Mouse (Mus musculus): ENCODE data around the gene Gm813. TPM values are rescaled to one million over a fixed set of nuclear protein-coding genes. Genes with fewer than 3 reads are reported as not detected.
"Not testable (repeated sequence)": the region's sequence is repeated elsewhere in the genome, so short reads cannot be mapped to it uniquely, and the experiment has no call there.

Gm813 gene
- polyA plus RNA-seq (2012; ENCODE audit: insufficient read depth, insufficient read length, missing spikeins), result not detected in 2 replicates

GRCm38 (mm10) chr16:58616878-58617277, at the start of gene Gm813:
TSS of gene Gm813 (minus strand) at chr16:58616978.
- no peak for TF ChIP-seq POLR2A (IDR thresholded peaks at IDR 0.05; ENCODE audit: borderline replicate concordance, low read depth, low read length)
- no peak for TF ChIP-seq CTCF (IDR thresholded peaks at IDR 0.05; ENCODE audit: low read depth, low read length)
- H3K4me1 ChIP-seq (ENCODE audit: control insufficient read depth, insufficient read depth, low read length), result peaks cover 14% of the 10 kb centered on the region
- H3K27ac ChIP-seq (ENCODE audit: insufficient read depth, low read depth, low read length), result no peak within 1 kb of the TSS; the same call in 1 of the 2 replicates
- no peak within 1 kb of the TSS for H3K4me3 ChIP-seq (ENCODE audit: insufficient read depth, low read length)

GRCm38 (mm10) chr16:58665137-58665536, 48.4 kb upstream of the Gm813 start:
- not testable (repeated sequence) for H3K27ac ChIP-seq (ENCODE audit: insufficient read depth, low read depth, low read length); H3K4me1 ChIP-seq (ENCODE audit: control insufficient read depth, insufficient read depth, low read length)

GRCm38 (mm10) chr16:58663816-58664215, 47.0 kb upstream of the Gm813 start:
- Histone ChIP-seq H3K27ac (ENCODE audit: insufficient read depth, low read depth, low read length) (no peak overlapping the region), H3K4me1 (ENCODE audit: control insufficient read depth, insufficient read depth, low read length) (no peaks in the 10 kb centered on the region), H3K4me3 (ENCODE audit: insufficient read depth, low read length) (no peak overlapping the region)
- TF ChIP-seq CTCF (IDR thresholded peaks at IDR 0.05; ENCODE audit: low read depth, low read length), result no peak

More at GRCm38 (mm10) chr16:58665137-58665536, 48.4 kb upstream of the Gm813 start:
- not testable (repeated sequence) for H3K4me3 ChIP-seq (ENCODE audit: insufficient read depth, low read length)

- TF ChIP-seq POLR2A (IDR thresholded peaks at IDR 0.05; ENCODE audit: borderline replicate concordance, low read depth, low read length) (no peak), CTCF (IDR thresholded peaks at IDR 0.05; ENCODE audit: low read depth, low read length) (no peak)
- Histone ChIP-seq H3K27ac (ENCODE audit: insufficient read depth, low read depth, low read length) (no peak overlapping the region), H3K4me1 (ENCODE audit: control insufficient read depth, insufficient read depth, low read length) (no peaks in the 10 kb centered on the region), H3K4me3 (ENCODE audit: insufficient read depth, low read length) (no peak overlapping the region)
Observed at GRCm38 (mm10) chr16:58663021-58663420, 46.2 kb upstream of the Gm813 start.

GRCm38 (mm10) chr16:58662287-58662791, 45.6 kb upstream of the Gm813 start:
- no peak for TF ChIP-seq CTCF (IDR thresholded peaks at IDR 0.05; ENCODE audit: low read depth, low read length)
- TF ChIP-seq POLR2A (IDR thresholded peaks at IDR 0.05; ENCODE audit: borderline replicate concordance, low read depth, low read length), result no peak
- Histone ChIP-seq H3K27ac (ENCODE audit: insufficient read depth, low read depth, low read length) (no peak overlapping the region), H3K4me3 (ENCODE audit: insufficient read depth, low read length) (no peak overlapping the region), H3K4me1 (ENCODE audit: control insufficient read depth, insufficient read depth, low read length) (no peaks in the 10 kb centered on the region)

GRCm38 (mm10) chr16:58661826-58662225, 45.0 kb upstream of the Gm813 start:
- Histone ChIP-seq H3K27ac (ENCODE audit: insufficient read depth, low read depth, low read length) (no peak overlapping the region), H3K4me1 (ENCODE audit: control insufficient read depth, insufficient read depth, low read length) (no peaks in the 10 kb centered on the region), H3K4me3 (ENCODE audit: insufficient read depth, low read length) (no peak overlapping the region)
- TF ChIP-seq POLR2A (IDR thresholded peaks at IDR 0.05; ENCODE audit: borderline replicate concordance, low read depth, low read length) (no peak), CTCF (IDR thresholded peaks at IDR 0.05; ENCODE audit: low read depth, low read length) (no peak)

GRCm38 (mm10) chr16:58658668-58659067, 41.9 kb upstream of the Gm813 start:
- Histone ChIP-seq H3K4me3 (ENCODE audit: insufficient read depth, low read length) (no peak overlapping the region), H3K27ac (ENCODE audit: insufficient read depth, low read depth, low read length) (no peak overlapping the region), H3K4me1 (ENCODE audit: control insufficient read depth, insufficient read depth, low read length) (no peaks in the 10 kb centered on the region)
- TF ChIP-seq CTCF (IDR thresholded peaks at IDR 0.05; ENCODE audit: low read depth, low read length) (no peak), POLR2A (IDR thresholded peaks at IDR 0.05; ENCODE audit: borderline replicate concordance, low read depth, low read length) (no peak)

GRCm38 (mm10) chr16:58656526-58656925, 39.7 kb upstream of the Gm813 start:
- Histone ChIP-seq H3K4me3 (ENCODE audit: insufficient read depth, low read length) (no peak overlapping the region), H3K4me1 (ENCODE audit: control insufficient read depth, insufficient read depth, low read length) (no peaks in the 10 kb centered on the region)
- TF ChIP-seq CTCF (IDR thresholded peaks at IDR 0.05; ENCODE audit: low read depth, low read length), result no peak
- TF ChIP-seq POLR2A (IDR thresholded peaks at IDR 0.05; ENCODE audit: borderline replicate concordance, low read depth, low read length), result no peak

GRCm38 (mm10) chr16:58655751-58656150, 39.0 kb upstream of the Gm813 start:
- Histone ChIP-seq H3K27ac (ENCODE audit: insufficient read depth, low read depth, low read length) (no peak overlapping the region), H3K4me3 (ENCODE audit: insufficient read depth, low read length) (no peak overlapping the region), H3K4me1 (ENCODE audit: control insufficient read depth, insufficient read depth, low read length) (no peaks in the 10 kb centered on the region)
- no peak for TF ChIP-seq POLR2A (IDR thresholded peaks at IDR 0.05; ENCODE audit: borderline replicate concordance, low read depth, low read length)
- no peak for TF ChIP-seq CTCF (IDR thresholded peaks at IDR 0.05; ENCODE audit: low read depth, low read length)

More at GRCm38 (mm10) chr16:58656526-58656925, 39.7 kb upstream of the Gm813 start:
- H3K27ac ChIP-seq (ENCODE audit: insufficient read depth, low read depth, low read length), result no peak overlapping the region

- H3K4me1 ChIP-seq (ENCODE audit: control insufficient read depth, insufficient read depth, low read length), result no peaks in the 10 kb centered on the region
- H3K27ac ChIP-seq (ENCODE audit: insufficient read depth, low read depth, low read length), result no peak overlapping the region
- no peak overlapping the region for H3K4me3 ChIP-seq (ENCODE audit: insufficient read depth, low read length)
- TF ChIP-seq POLR2A (IDR thresholded peaks at IDR 0.05; ENCODE audit: borderline replicate concordance, low read depth, low read length), result no peak
- no peak for TF ChIP-seq CTCF (IDR thresholded peaks at IDR 0.05; ENCODE audit: low read depth, low read length)
Observed at GRCm38 (mm10) chr16:58649979-58650378, 33.2 kb upstream of the Gm813 start.

GRCm38 (mm10) chr16:58638689-58639175, 22.0 kb upstream of the Gm813 start, which contains the start of gene E330017A01Rik:
TSS of gene E330017A01Rik (minus strand) at chr16:58638739.
- Histone ChIP-seq H3K27ac (ENCODE audit: insufficient read depth, low read depth, low read length) (no peak within 1 kb of the TSS), H3K4me3 (ENCODE audit: insufficient read depth, low read length) (no peak within 1 kb of the TSS), H3K4me1 (ENCODE audit: control insufficient read depth, insufficient read depth, low read length) (0 out of 2 replicates have a peak, but pooled peaks cover 2% of the 10 kb centered on the region)
- TF ChIP-seq POLR2A (IDR thresholded peaks at IDR 0.05; ENCODE audit: borderline replicate concordance, low read depth, low read length) (no peak), CTCF (IDR thresholded peaks at IDR 0.05; ENCODE audit: low read depth, low read length) (no peak)

Data from bone marrow macrophage, adult 2 months (primary cell).